Mouse (Mus musculus): ENCODE results near the gene Hadh. TPM values are rescaled to one million over a fixed set of nuclear protein-coding genes. Genes with fewer than 3 reads are reported as not detected.

Hadh gene
- polyA plus RNA-seq, 1 experiment from 2014 or later, result 369 TPM

- Histone ChIP-seq H3K4me3 (ENCODE audit: low read length) (no peak overlapping the region), H3K4me2 (ENCODE audit: low read depth, low read length) (no peak overlapping the region), H3K4me1 (ENCODE audit: control insufficient read depth, insufficient read depth, low read length) (no peaks in the 10 kb centered on the region), H3K9me3 (ENCODE audit: control insufficient read depth, low read length) (no peaks in the 10 kb centered on the region), H3K36me3 (ENCODE audit: control insufficient read depth, insufficient read depth, low read length) (no peaks in the 10 kb centered on the region), H3K9ac (ENCODE audit: low read depth, low read length) (no peak overlapping the region), H3K27me3 (replicated peaks; ENCODE audit: control insufficient read depth, insufficient read depth, low read length) (no peaks in the 10 kb centered on the region), H3K27ac (ENCODE audit: low read length) (no peak overlapping the region)
- no peak for ATAC-seq
- WGBS, result 75% methylated on average over 9 of the region's 9 CpGs
Measured at GRCm38 (mm10) chr3:131214060-131214658, 57.7 kb downstream of the Hadh start.

GRCm38 (mm10) chr3:131212200-131212599 lies 59.7 kb downstream of the Hadh start:
- WGBS, result 80% methylated on average over 7 of the region's 7 CpGs
- Histone ChIP-seq H3K27ac (ENCODE audit: low read length) (no peak overlapping the region), H3K4me3 (ENCODE audit: low read length) (no peak overlapping the region), H3K36me3 (ENCODE audit: control insufficient read depth, insufficient read depth, low read length) (no peaks in the 10 kb centered on the region), H3K4me2 (ENCODE audit: low read depth, low read length) (no peak overlapping the region), H3K27me3 (replicated peaks; ENCODE audit: control insufficient read depth, insufficient read depth, low read length) (no peaks in the 10 kb centered on the region), H3K9me3 (ENCODE audit: control insufficient read depth, low read length) (no peaks in the 10 kb centered on the region), H3K4me1 (ENCODE audit: control insufficient read depth, insufficient read depth, low read length) (no peaks in the 10 kb centered on the region), H3K9ac (ENCODE audit: low read depth, low read length) (no peak overlapping the region)
- ATAC-seq, result no peak

- ATAC-seq, result no peak
- H3K36me3 ChIP-seq (ENCODE audit: control insufficient read depth, insufficient read depth, low read length), result no peaks in the 10 kb centered on the region
- H3K27me3 ChIP-seq (replicated peaks; ENCODE audit: control insufficient read depth, insufficient read depth, low read length), result no peaks in the 10 kb centered on the region
- 71% methylated on average over 13 of the region's 13 CpGs for WGBS
- no peaks in the 10 kb centered on the region for H3K4me1 ChIP-seq (ENCODE audit: control insufficient read depth, insufficient read depth, low read length)
- H3K9me3 ChIP-seq (ENCODE audit: control insufficient read depth, low read length), result no peaks in the 10 kb centered on the region
- H3K4me3 ChIP-seq (ENCODE audit: low read length), result no peak overlapping the region
- no peak overlapping the region for H3K27ac ChIP-seq (ENCODE audit: low read length)
- no peak overlapping the region for H3K9ac ChIP-seq (ENCODE audit: low read depth, low read length)
- H3K4me2 ChIP-seq (ENCODE audit: low read depth, low read length), result no peak overlapping the region
Measured at GRCm38 (mm10) chr3:131208265-131208891, 63.5 kb downstream of the Hadh start.

GRCm38 (mm10) chr3:131207846-131208245 lies 64.1 kb downstream of the Hadh start:
- H3K9ac ChIP-seq (ENCODE audit: low read depth, low read length), result no peak overlapping the region
- H3K4me3 ChIP-seq (ENCODE audit: low read length), result no peak overlapping the region
- no peaks in the 10 kb centered on the region for H3K9me3 ChIP-seq (ENCODE audit: control insufficient read depth, low read length)
- 75% methylated on average over 5 of the region's 5 CpGs for WGBS
- no peaks in the 10 kb centered on the region for H3K36me3 ChIP-seq (ENCODE audit: control insufficient read depth, insufficient read depth, low read length)
- H3K4me2 ChIP-seq (ENCODE audit: low read depth, low read length), result no peak overlapping the region
- H3K27me3 ChIP-seq (replicated peaks; ENCODE audit: control insufficient read depth, insufficient read depth, low read length), result no peaks in the 10 kb centered on the region
- H3K4me1 ChIP-seq (ENCODE audit: control insufficient read depth, insufficient read depth, low read length), result no peaks in the 10 kb centered on the region
- ATAC-seq, result no peak
- H3K27ac ChIP-seq (ENCODE audit: low read length), result no peak overlapping the region

GRCm38 (mm10) chr3:131202311-131202710 lies 69.6 kb downstream of the Hadh start:
- Histone ChIP-seq H3K4me2 (ENCODE audit: low read depth, low read length) (no peak overlapping the region), H3K4me3 (ENCODE audit: low read length) (no peak overlapping the region), H3K9me3 (ENCODE audit: control insufficient read depth, low read length) (no peaks in the 10 kb centered on the region), H3K9ac (ENCODE audit: low read depth, low read length) (no peak overlapping the region), H3K27ac (ENCODE audit: low read length) (no peak overlapping the region), H3K27me3 (replicated peaks; ENCODE audit: control insufficient read depth, insufficient read depth, low read length) (no peaks in the 10 kb centered on the region), H3K36me3 (ENCODE audit: control insufficient read depth, insufficient read depth, low read length) (no peaks in the 10 kb centered on the region), H3K4me1 (ENCODE audit: control insufficient read depth, insufficient read depth, low read length) (no peaks in the 10 kb centered on the region)
- WGBS, result 58% methylated on average over 7 of the region's 7 CpGs
- ATAC-seq, result no peak

- WGBS, result 77% methylated on average over 20 of the region's 20 CpGs
- no peak for ATAC-seq
Measured at GRCm38 (mm10) chr3:131199590-131200288, 72.2 kb downstream of the Hadh start.

GRCm38 (mm10) chr3:131198991-131199390 lies 72.9 kb downstream of the Hadh start:
- ATAC-seq, result no peak
- H3K4me1 ChIP-seq (ENCODE audit: control insufficient read depth, insufficient read depth, low read length), result no peaks in the 10 kb centered on the region

More at GRCm38 (mm10) chr3:131199590-131200288, 72.2 kb downstream of the Hadh start:
- H3K27ac ChIP-seq (ENCODE audit: low read length), result no peak overlapping the region
- H3K4me3 ChIP-seq (ENCODE audit: low read length), result no peak overlapping the region
- H3K9me3 ChIP-seq (ENCODE audit: control insufficient read depth, low read length), result no peaks in the 10 kb centered on the region
- no peak overlapping the region for H3K9ac ChIP-seq (ENCODE audit: low read depth, low read length)
- no peaks in the 10 kb centered on the region for H3K36me3 ChIP-seq (ENCODE audit: control insufficient read depth, insufficient read depth, low read length)
- no peaks in the 10 kb centered on the region for H3K4me1 ChIP-seq (ENCODE audit: control insufficient read depth, insufficient read depth, low read length)
- no peak overlapping the region for H3K4me2 ChIP-seq (ENCODE audit: low read depth, low read length)
- no peaks in the 10 kb centered on the region for H3K27me3 ChIP-seq (replicated peaks; ENCODE audit: control insufficient read depth, insufficient read depth, low read length)

GRCm38 (mm10) chr3:131196507-131197019 lies 75.3 kb downstream of the Hadh start:
- no peak overlapping the region for H3K4me3 ChIP-seq (ENCODE audit: low read length)
- no peaks in the 10 kb centered on the region for H3K4me1 ChIP-seq (ENCODE audit: control insufficient read depth, insufficient read depth, low read length)
- H3K9me3 ChIP-seq (ENCODE audit: control insufficient read depth, low read length), result no peaks in the 10 kb centered on the region
- no peaks in the 10 kb centered on the region for H3K36me3 ChIP-seq (ENCODE audit: control insufficient read depth, insufficient read depth, low read length)
- 80% methylated on average over 8 of the region's 8 CpGs for WGBS
- ATAC-seq, result no peak
- H3K4me2 ChIP-seq (ENCODE audit: low read depth, low read length), result no peak overlapping the region
- H3K9ac ChIP-seq (ENCODE audit: low read depth, low read length), result no peak overlapping the region
- no peaks in the 10 kb centered on the region for H3K27me3 ChIP-seq (replicated peaks; ENCODE audit: control insufficient read depth, insufficient read depth, low read length)
- no peak overlapping the region for H3K27ac ChIP-seq (ENCODE audit: low read length)

More at GRCm38 (mm10) chr3:131198991-131199390, 72.9 kb downstream of the Hadh start:
- no peaks in the 10 kb centered on the region for H3K27me3 ChIP-seq (replicated peaks; ENCODE audit: control insufficient read depth, insufficient read depth, low read length)
- no peaks in the 10 kb centered on the region for H3K9me3 ChIP-seq (ENCODE audit: control insufficient read depth, low read length)
- WGBS, result 83% methylated on average over 3 of the region's 3 CpGs
- no peak overlapping the region for H3K27ac ChIP-seq (ENCODE audit: low read length)
- no peaks in the 10 kb centered on the region for H3K36me3 ChIP-seq (ENCODE audit: control insufficient read depth, insufficient read depth, low read length)
- H3K9ac ChIP-seq (ENCODE audit: low read depth, low read length), result no peak overlapping the region
- H3K4me3 ChIP-seq (ENCODE audit: low read length), result no peak overlapping the region
- H3K4me2 ChIP-seq (ENCODE audit: low read depth, low read length), result no peak overlapping the region

- H3K9ac ChIP-seq (ENCODE audit: low read depth, low read length), result no peak overlapping the region
- no peak overlapping the region for H3K4me2 ChIP-seq (ENCODE audit: low read depth, low read length)
- no peaks in the 10 kb centered on the region for H3K27me3 ChIP-seq (replicated peaks; ENCODE audit: control insufficient read depth, insufficient read depth, low read length)
- no peaks in the 10 kb centered on the region for H3K4me1 ChIP-seq (ENCODE audit: control insufficient read depth, insufficient read depth, low read length)
- H3K4me3 ChIP-seq (ENCODE audit: low read length), result no peak overlapping the region
- H3K9me3 ChIP-seq (ENCODE audit: control insufficient read depth, low read length), result no peaks in the 10 kb centered on the region
- no peak for ATAC-seq
- 88% methylated on average over 10 of the region's 10 CpGs for WGBS
- no peaks in the 10 kb centered on the region for H3K36me3 ChIP-seq (ENCODE audit: control insufficient read depth, insufficient read depth, low read length)
- H3K27ac ChIP-seq (ENCODE audit: low read length), result no peak overlapping the region
Measured at GRCm38 (mm10) chr3:131196050-131196449, 75.9 kb downstream of the Hadh start.
